Mouse (Mus musculus): ENCODE data around the gene Nhlrc3.

The Nhlrc3 gene

GRCm38 (mm10) chr3:53463046-53463764, at the start of gene Nhlrc3, which contains the start of gene Proser1:
Gene Nhlrc3, minus strand, starts transcription at chr3:53463332.
Gene Proser1, plus strand, starts transcription at chr3:53463666.
- TF ChIP-seq CTCF (conservative IDR thresholded peaks at IDR 0.05; ENCODE audit: low read length) (no peak), POU5F1 (IDR thresholded peaks at IDR 0.05; ENCODE audit: borderline replicate concordance, low read length) (0 out of 2 replicates have a peak, but pooled peaks have one; percentile 6)
- H3K4me1 ChIP-seq (replicated peaks; ENCODE audit: low read depth, low read length): peaks cover 70% of the 10 kb centered on the region
- no peaks in the 10 kb centered on the region for H3K27me3 ChIP-seq (ENCODE audit: insufficient read depth, low read length)
- peaks cover 47% of the 10 kb centered on the region for H3K36me3 ChIP-seq (ENCODE audit: insufficient read depth, low read length)
- H3K4me3 ChIP-seq (replicated peaks; ENCODE audit: low read length): peak within 1 kb of the TSS; percentile 96
- H3K9me3 ChIP-seq (ENCODE audit: low read length): no peaks in the 10 kb centered on the region

GRCm38 (mm10) chr3:53502428-53502827, 39.3 kb upstream of the Nhlrc3 start:
- TF ChIP-seq NANOG (IDR thresholded peaks at IDR 0.05; ENCODE audit: borderline replicate concordance, low read length) (no peak), POU5F1 (IDR thresholded peaks at IDR 0.05; ENCODE audit: borderline replicate concordance, low read length) (no peak), CTCF (conservative IDR thresholded peaks at IDR 0.05; ENCODE audit: low read length) (peak; percentile 45)
- Histone ChIP-seq H3K4me3 (replicated peaks; ENCODE audit: low read length) (no peak overlapping the region), H3K9me3 (ENCODE audit: low read length) (no peaks in the 10 kb centered on the region), H3K27me3 (ENCODE audit: insufficient read depth, low read length) (no peaks in the 10 kb centered on the region; the same call in 1 of the 2 replicates), H3K36me3 (ENCODE audit: insufficient read depth, low read length) (no peaks in the 10 kb centered on the region), H3K4me1 (replicated peaks; ENCODE audit: low read depth, low read length) (no peaks in the 10 kb centered on the region)

DNA sequence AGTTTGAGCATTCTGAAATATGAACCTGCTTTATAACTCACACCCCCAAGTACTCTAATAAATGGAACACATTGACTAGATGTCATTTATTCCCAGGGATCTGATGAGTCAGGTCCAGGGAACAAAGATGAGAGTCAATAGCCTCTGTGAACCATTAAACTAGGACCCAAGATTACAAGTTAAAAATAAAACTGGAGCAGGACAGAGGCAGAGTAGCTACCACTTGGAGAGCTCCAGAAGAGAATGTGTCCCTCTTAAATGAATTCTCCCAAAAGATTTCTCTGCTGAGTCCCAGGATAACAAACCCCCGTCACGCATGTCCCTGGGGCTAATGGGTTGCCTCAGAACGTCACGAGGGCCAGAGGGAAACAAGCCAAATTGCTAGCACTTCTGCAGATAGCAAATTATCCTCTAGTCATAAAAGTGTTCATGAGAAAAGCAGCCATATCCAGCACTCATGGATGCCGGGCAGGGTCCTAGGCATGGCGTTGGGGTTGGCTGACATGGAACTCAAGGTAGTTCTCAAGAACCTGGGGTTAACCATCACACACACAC, 35.3 kb upstream of the Nhlrc3 start:
- Histone ChIP-seq H3K4me3 (replicated peaks; ENCODE audit: low read length) (no peak overlapping the region), H3K9me3 (ENCODE audit: low read length) (no peaks in the 10 kb centered on the region), H3K36me3 (ENCODE audit: insufficient read depth, low read length) (no peaks in the 10 kb centered on the region), H3K27me3 (ENCODE audit: insufficient read depth, low read length) (no peaks in the 10 kb centered on the region), H3K4me1 (replicated peaks; ENCODE audit: low read depth, low read length) (no peaks in the 10 kb centered on the region)
- TF ChIP-seq CTCF (conservative IDR thresholded peaks at IDR 0.05; ENCODE audit: low read length) (no peak), POU5F1 (IDR thresholded peaks at IDR 0.05; ENCODE audit: borderline replicate concordance, low read length) (no peak), NANOG (IDR thresholded peaks at IDR 0.05; ENCODE audit: borderline replicate concordance, low read length) (no peak)

GRCm38 (mm10) chr3:53488353-53488752, 25.2 kb upstream of the Nhlrc3 start, which contains the start of gene Stoml3:
Gene Stoml3, plus strand, starts transcription at chr3:53488653.
- H3K4me3 ChIP-seq (replicated peaks; ENCODE audit: low read length): no peak within 1 kb of the TSS
- peaks cover 6% of the 10 kb centered on the region; the same call in 1 of the 2 replicates for H3K27me3 ChIP-seq (ENCODE audit: insufficient read depth, low read length)
- H3K36me3 ChIP-seq (ENCODE audit: insufficient read depth, low read length): no peaks in the 10 kb centered on the region
- H3K4me1 ChIP-seq (replicated peaks; ENCODE audit: low read depth, low read length): peaks cover 30% of the 10 kb centered on the region
- no peak for TF ChIP-seq CTCF (conservative IDR thresholded peaks at IDR 0.05; ENCODE audit: low read length)
- no peak for TF ChIP-seq POU5F1 (IDR thresholded peaks at IDR 0.05; ENCODE audit: borderline replicate concordance, low read length)
- TF ChIP-seq NANOG (IDR thresholded peaks at IDR 0.05; ENCODE audit: borderline replicate concordance, low read length): no peak
- H3K9me3 ChIP-seq (ENCODE audit: low read length): no peaks in the 10 kb centered on the region

DNA sequence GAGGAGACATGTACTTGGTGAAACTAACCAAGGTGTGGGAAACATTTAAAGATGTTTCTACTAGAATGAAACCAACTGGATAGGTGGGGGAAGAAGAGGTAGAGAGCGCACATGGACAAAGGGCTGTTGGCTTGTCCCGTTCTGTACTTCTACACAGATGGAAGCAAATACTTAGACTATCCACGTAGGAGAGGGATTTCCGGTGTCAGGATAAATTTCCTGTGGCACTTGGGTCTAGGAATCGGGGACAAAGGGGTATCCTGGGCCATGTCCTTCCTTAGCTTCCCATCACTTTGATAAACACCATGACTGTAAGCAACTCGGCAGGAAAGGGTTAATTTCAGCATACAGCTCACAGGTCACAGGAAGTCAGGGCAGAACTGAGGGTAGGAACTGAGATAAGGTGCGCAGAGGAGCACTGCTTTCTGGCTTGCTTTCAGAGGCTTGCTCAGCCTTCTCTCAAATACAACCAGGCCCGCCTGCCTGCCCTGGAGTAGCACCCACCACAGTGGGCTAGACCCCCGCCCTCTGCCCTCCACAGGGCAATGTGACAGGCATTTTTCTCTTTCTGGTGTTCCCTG, 24.0 kb upstream of the Nhlrc3 start:
- no peak for TF ChIP-seq POU5F1 (IDR thresholded peaks at IDR 0.05; ENCODE audit: borderline replicate concordance, low read length)
- TF ChIP-seq NANOG (IDR thresholded peaks at IDR 0.05; ENCODE audit: borderline replicate concordance, low read length): no peak
- TF ChIP-seq CTCF (conservative IDR thresholded peaks at IDR 0.05; ENCODE audit: low read length): no peak
- Histone ChIP-seq H3K4me3 (replicated peaks; ENCODE audit: low read length) (no peak overlapping the region), H3K36me3 (ENCODE audit: insufficient read depth, low read length) (0 out of 2 replicates have a peak, but pooled peaks cover 6% of the 10 kb centered on the region), H3K4me1 (replicated peaks; ENCODE audit: low read depth, low read length) (peaks cover 38% of the 10 kb centered on the region), H3K27me3 (ENCODE audit: insufficient read depth, low read length) (peaks cover 6% of the 10 kb centered on the region; the same call in 1 of the 2 replicates), H3K9me3 (ENCODE audit: low read length) (no peaks in the 10 kb centered on the region)

DNA sequence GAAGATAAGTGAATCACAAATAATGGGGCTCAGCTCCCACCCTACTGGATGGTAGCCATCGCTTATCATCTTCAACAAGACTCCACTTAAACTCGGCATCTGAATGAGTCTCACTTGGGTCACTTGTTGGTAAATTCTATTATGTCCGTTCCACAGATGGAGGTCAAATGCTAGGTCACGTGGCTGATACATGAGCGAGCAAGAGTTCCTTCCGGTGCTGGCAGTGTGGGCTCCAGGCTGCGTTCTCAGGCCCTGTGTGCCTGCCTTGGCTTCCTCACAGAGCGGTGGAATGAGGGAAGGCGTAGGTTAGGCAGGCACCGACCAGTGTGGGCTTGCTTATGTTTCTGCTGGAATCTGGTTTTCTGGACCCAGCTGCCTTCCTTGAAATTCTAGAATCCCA, 23.4 kb upstream of the Nhlrc3 start:
- Histone ChIP-seq H3K36me3 (ENCODE audit: insufficient read depth, low read length) (0 out of 2 replicates have a peak, but pooled peaks cover 7% of the 10 kb centered on the region), H3K27me3 (ENCODE audit: insufficient read depth, low read length) (peaks cover 6% of the 10 kb centered on the region; the same call in 1 of the 2 replicates)
- TF ChIP-seq CTCF (conservative IDR thresholded peaks at IDR 0.05; ENCODE audit: low read length): no peak
- TF ChIP-seq NANOG (IDR thresholded peaks at IDR 0.05; ENCODE audit: borderline replicate concordance, low read length): no peak
- no peak for TF ChIP-seq POU5F1 (IDR thresholded peaks at IDR 0.05; ENCODE audit: borderline replicate concordance, low read length)

DNA sequence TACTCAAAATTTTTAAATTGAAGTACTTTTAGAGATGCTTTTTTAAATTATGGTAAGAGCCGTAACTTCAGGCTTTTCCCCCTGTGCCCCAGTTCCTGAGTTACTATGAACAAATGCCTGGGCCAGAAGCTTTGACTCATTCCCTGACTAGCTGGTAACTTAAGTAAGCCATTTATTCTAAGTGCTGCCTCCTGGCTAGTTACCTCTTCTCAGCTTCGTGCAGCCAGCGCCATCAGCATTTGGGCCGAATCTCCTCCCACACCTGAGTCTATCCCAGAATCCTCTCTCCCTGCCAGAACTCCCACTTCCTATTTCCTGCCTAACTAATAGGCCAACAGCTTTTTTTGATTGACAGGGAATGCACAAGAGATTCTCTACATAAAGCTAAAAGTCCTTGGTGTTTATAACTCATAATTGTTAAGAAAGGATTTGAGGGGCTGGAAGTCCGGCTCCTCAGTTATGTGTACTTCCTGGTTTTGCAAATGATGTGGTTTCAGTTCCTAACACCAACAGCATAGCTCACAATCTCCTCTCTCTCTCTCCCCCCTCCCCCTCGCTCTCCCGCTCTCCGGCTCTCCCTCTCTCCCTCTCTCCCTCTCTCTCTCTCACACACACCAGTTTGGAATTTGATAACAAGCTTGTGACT, 20.4 kb upstream of the Nhlrc3 start:
- H3K27me3 ChIP-seq (ENCODE audit: insufficient read depth, low read length): peaks cover 2% of the 10 kb centered on the region; the same call in 1 of the 2 replicates
- peaks cover 23% of the 10 kb centered on the region for H3K36me3 ChIP-seq (ENCODE audit: insufficient read depth, low read length)
- no peak for TF ChIP-seq CTCF (conservative IDR thresholded peaks at IDR 0.05; ENCODE audit: low read length)
- no peak for TF ChIP-seq NANOG (IDR thresholded peaks at IDR 0.05; ENCODE audit: borderline replicate concordance, low read length)
- no peak for TF ChIP-seq POU5F1 (IDR thresholded peaks at IDR 0.05; ENCODE audit: borderline replicate concordance, low read length)
- H3K4me1 ChIP-seq (replicated peaks; ENCODE audit: low read depth, low read length): peaks cover 38% of the 10 kb centered on the region
- no peaks in the 10 kb centered on the region for H3K9me3 ChIP-seq (ENCODE audit: low read length)
- H3K4me3 ChIP-seq (replicated peaks; ENCODE audit: low read length): no peak overlapping the region

More for the DNA sequence above, 23.4 kb upstream of the Nhlrc3 start:
- H3K4me3 ChIP-seq (replicated peaks; ENCODE audit: low read length): no peak overlapping the region
- peaks cover 38% of the 10 kb centered on the region for H3K4me1 ChIP-seq (replicated peaks; ENCODE audit: low read depth, low read length)
- H3K9me3 ChIP-seq (ENCODE audit: low read length): no peaks in the 10 kb centered on the region

Data from E14TG2a.4 (cell line).